Mouse (Mus musculus) neural tube, embryonic 15.5 days (tissue): ENCODE measurements around the gene Tenm3. TPM values are rescaled to one million over a fixed set of nuclear protein-coding genes. Genes with fewer than 3 reads are reported as not detected.

Source experiments
- ATAC-seq: fragments of 200-750 bp; cut with Nextera tagmentation; 2 replicates; pipeline ENCODE4 v1.8.0; 2017; ENCODE audit warnings: mild to moderate bottlenecking, moderate TSS enrichment, moderate library complexity; ENCODE audit not compliant: low FRiP score
- H3K27ac ChIP-seq: fragments of 300-500 bp; sonication (generic); replicated peaks from 2 replicates; pipeline ENCODE4 v1.5.1; 2015; ENCODE audit warnings: mild to moderate bottlenecking, inconsistent platforms
- H3K27me3 ChIP-seq: fragments of 300-500 bp; sonication (generic); replicated peaks from 2 replicates; pipeline ENCODE4 v1.6.1; 2015; ENCODE audit warnings: inconsistent platforms
- H3K36me3 ChIP-seq: fragments of 300-500 bp; sonication (generic); 2 replicates; pipeline ENCODE4 v1.6.1; 2015; ENCODE audit warnings: inconsistent platforms
- H3K4me1 ChIP-seq: fragments of 300-500 bp; sonication (generic); 2 replicates; pipeline ENCODE4 v1.6.1; 2015; ENCODE audit warnings: inconsistent platforms
- H3K4me2 ChIP-seq: fragments of 300-500 bp; sonication (generic); 2 replicates; pipeline ENCODE4 v1.6.1; 2015; ENCODE audit warnings: inconsistent platforms, mild to moderate bottlenecking, moderate library complexity
- H3K4me3 ChIP-seq: fragments of 300-500 bp; sonication (generic); replicated peaks from 2 replicates; pipeline ENCODE4 v1.5.1; 2015; ENCODE audit warnings: mild to moderate bottlenecking, inconsistent platforms
- H3K9ac ChIP-seq: fragments of 300-500 bp; sonication (generic); replicated peaks from 2 replicates; pipeline ENCODE4 v1.6.1; 2015; ENCODE audit warnings: mild to moderate bottlenecking, inconsistent platforms
- H3K9me3 ChIP-seq: fragments of 300-500 bp; sonication (generic); replicated peaks from 2 replicates; pipeline ENCODE4 v1.6.1; 2016; ENCODE audit warnings: inconsistent platforms
- WGBS: fragments of 180-500 bp; shearing (Covaris S2); methylation state at CpG from one replicate; pipeline ENCODE4 v1.1.7; 2015; ENCODE audit warnings: mixed read lengths; 5-methylcytosine and 5-hydroxymethylcytosine counted together
- polyA plus RNA-seq: library from polyadenylated mRNA; unstranded; fragments of >200 nt; fragmentation: Nextera tagmentation; extraction: Ambion mirVana; gene quantifications from 2 replicates; pipeline ENCODE4 v1.2.1, GENCODE M21; 2015

Gene Tenm3
- polyA plus RNA-seq, 1 experiment from 2014 or later = 37.7 TPM

DNA sequence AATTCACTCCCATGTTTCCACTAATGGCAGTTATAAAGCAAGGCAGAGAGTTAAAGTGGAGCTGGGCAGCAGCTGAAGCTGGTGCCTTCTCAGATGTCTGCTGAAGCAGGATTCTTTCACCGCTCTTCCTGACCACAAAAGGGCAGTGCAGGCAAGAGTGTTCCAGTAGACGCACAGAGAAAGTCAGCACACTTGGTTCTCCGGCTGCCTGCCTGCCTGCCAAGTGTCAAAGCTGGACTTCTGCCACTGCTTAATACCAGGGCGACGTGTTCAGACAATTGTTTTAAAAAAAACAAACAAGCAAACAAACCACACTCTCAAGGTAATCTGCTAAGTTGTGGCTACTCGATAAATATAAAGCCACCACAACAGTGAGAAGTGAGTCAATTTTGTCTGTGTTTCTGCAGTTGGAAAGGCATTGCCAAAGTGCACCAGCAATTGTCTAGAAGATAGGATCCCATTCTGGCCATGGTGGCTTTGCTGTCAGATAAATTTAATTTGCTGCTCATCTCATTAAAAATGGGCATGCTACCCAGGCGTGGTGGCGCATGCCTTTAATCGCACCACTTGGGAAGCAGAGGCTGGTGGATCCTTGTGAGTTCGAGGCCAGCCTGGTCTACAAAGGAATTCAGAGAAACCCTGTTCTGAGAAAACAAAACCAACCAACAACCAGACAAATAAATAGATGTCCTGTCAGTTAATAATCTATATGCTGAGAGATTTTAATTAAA, 152.9 kb downstream of the Tenm3 start:
- Histone ChIP-seq H3K9ac (no peak overlapping the region), H3K9me3 (no peaks in the 10 kb centered on the region), H3K4me3 (no peak overlapping the region), H3K27me3 (no peaks in the 10 kb centered on the region), H3K27ac (peak overlapping the region; percentile 45; the same call in 1 of the 2 replicates), H3K36me3 (no peaks in the 10 kb centered on the region), H3K4me2 (no peak overlapping the region), H3K4me1 (peaks cover 27% of the 10 kb centered on the region)
- ATAC-seq = peak; percentile 64; the same call in 1 of the 2 replicates
- WGBS = 50% methylated on average over 10 of the region's 10 CpGs

DNA sequence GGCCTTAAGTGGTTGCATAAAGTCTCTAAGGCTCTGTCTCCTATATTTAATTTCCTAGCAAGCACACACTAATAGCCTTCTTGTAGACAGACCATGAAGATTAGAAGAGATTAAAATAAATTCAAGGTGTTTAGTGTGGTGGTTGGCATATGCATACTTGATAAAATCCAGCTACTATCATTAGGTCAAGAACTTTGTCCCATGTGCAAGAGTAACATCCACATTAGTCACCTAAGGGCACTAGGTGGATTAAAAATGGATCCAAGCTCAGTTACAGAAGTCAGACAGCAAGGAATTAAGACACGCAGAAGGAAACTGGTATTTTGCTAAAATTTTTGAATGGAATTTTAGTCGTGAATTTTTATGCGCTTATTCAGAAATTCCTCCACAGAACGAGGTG, 155.0 kb downstream of the Tenm3 start:
- Histone ChIP-seq H3K9me3 (no peaks in the 10 kb centered on the region), H3K9ac (no peak overlapping the region), H3K4me3 (no peak overlapping the region), H3K4me1 (peaks cover 27% of the 10 kb centered on the region), H3K4me2 (no peak overlapping the region), H3K27me3 (no peaks in the 10 kb centered on the region), H3K36me3 (no peaks in the 10 kb centered on the region), H3K27ac (no peak overlapping the region)
- 78% methylated on average over 4 of the region's 4 CpGs for WGBS
- no peak for ATAC-seq

DNA sequence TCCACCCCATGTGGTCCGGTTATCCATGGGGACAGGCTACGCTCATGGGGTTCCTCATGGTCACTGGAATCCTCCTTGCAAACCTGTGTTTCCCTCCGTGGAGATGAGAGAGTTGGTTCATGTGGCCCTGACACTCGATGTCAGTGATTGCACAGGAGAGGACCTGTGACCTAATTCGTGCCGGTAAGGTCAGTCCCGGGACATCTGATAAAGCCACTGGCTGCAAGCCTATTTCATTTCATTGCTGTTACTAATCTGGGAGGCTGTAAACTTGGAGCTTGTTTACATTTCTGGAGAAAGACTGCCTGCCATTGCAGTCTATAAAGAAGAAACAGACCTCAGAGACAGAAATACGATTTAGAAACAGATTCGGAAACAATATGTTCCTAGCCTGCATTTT, 155.6 kb downstream of the Tenm3 start:
- Histone ChIP-seq H3K36me3 (no peaks in the 10 kb centered on the region), H3K27ac (no peak overlapping the region), H3K27me3 (no peaks in the 10 kb centered on the region), H3K4me3 (no peak overlapping the region), H3K9me3 (no peaks in the 10 kb centered on the region), H3K9ac (no peak overlapping the region), H3K4me1 (peaks cover 22% of the 10 kb centered on the region), H3K4me2 (no peak overlapping the region)
- WGBS = 61% methylated on average over 9 of the region's 9 CpGs
- no peak for ATAC-seq

DNA sequence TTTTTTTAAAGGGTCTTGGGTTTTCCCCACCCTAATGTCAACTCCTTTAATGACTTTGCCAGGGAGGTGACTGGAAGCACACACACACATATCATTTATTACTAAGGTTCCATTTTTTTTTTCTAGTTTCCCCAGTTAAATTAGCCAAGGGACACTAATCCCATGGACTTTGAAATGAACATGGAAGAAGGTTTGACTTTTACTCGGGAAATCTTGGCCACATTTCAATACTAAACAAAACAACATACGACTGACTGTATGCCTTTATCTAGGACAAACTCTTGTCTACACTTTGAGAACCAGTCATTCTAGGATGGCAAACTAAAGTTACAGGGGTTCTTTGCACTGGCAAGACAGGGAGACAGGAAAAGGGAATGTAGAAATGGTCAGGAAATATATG, 170.3 kb downstream of the Tenm3 start:
- no peak overlapping the region for H3K4me2 ChIP-seq
- H3K27ac ChIP-seq = no peak overlapping the region
- H3K27me3 ChIP-seq = no peaks in the 10 kb centered on the region
- H3K9me3 ChIP-seq = no peaks in the 10 kb centered on the region
- H3K9ac ChIP-seq = no peak overlapping the region
- ATAC-seq = no peak
- no peaks in the 10 kb centered on the region for H3K36me3 ChIP-seq
- 86% methylated on average over 2 of the region's 2 CpGs for WGBS
- H3K4me1 ChIP-seq = peaks cover 7% of the 10 kb centered on the region
- H3K4me3 ChIP-seq = no peak overlapping the region

DNA sequence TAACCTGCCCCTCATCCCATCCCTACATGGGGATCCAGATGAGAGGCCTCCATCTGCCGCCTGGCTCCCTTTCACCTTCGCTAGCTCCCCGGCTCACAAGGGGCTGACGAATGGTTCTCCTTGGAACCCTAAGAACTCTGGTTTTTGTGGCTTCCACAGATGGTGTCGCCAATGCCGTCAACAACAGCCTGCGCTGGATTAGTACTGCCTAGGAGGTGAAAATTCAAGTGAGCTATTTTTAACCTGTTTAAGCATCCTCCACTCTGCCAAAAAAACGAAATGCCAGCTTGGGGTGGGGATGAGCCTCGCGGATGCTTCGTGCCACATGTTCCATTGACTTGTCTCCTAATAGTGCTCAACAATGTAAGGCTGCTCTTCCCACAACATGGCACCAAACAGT, 171.3 kb downstream of the Tenm3 start:
- 80% methylated on average over 11 of the region's 11 CpGs for WGBS
- Histone ChIP-seq H3K9me3 (no peaks in the 10 kb centered on the region), H3K9ac (no peak overlapping the region)

DNA sequence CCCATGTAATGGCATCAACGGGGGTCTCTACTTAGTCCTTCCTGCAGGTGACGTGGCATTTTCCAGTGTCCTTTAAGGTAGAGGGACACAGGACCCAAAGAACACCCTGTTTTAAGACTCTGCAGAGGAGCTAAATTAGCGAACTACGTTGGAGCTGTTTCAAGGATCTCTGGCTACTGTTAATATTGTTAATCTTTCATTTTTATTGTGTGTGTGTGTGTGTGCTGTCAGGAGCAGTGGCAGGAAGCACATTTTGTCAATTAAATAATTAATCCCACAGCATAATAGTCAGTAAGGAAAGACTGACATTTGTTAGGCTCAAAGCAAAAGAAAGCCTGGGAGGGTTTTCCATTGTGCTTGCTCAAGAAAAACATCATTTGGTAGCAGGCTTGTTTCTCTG, 172.4 kb downstream of the Tenm3 start:
- Histone ChIP-seq H3K4me3 (no peak overlapping the region), H3K4me1 (peaks cover 7% of the 10 kb centered on the region), H3K4me2 (no peak overlapping the region), H3K9ac (no peak overlapping the region), H3K36me3 (no peaks in the 10 kb centered on the region), H3K27ac (no peak overlapping the region), H3K9me3 (no peaks in the 10 kb centered on the region), H3K27me3 (no peaks in the 10 kb centered on the region)
- ATAC-seq = no peak
- WGBS = 49% methylated on average over 4 of the region's 4 CpGs

More for the DNA sequence above, 171.3 kb downstream of the Tenm3 start:
- Histone ChIP-seq H3K36me3 (no peaks in the 10 kb centered on the region), H3K4me3 (no peak overlapping the region), H3K27me3 (no peaks in the 10 kb centered on the region), H3K4me1 (peaks cover 7% of the 10 kb centered on the region), H3K27ac (no peak overlapping the region), H3K4me2 (no peak overlapping the region)
- no peak for ATAC-seq

DNA sequence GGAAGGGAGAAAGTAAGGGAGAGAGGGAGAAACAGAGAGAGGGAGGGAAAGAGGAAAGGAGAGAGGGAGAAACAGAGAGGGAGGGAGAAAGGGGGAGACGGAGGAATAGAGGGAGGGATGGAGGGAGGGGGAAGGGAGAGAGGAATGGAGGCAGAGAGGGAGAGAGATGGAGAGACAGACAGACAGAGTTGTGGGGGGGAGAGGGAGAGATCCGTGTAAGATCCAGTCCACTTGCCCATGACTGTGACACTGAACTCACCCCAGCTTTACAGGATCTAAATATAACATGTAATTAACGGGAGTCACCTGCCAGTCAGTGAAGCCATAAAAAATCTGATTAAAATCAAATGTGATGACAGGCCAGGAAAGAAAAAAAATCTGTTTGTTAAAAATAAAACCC, 172.9 kb downstream of the Tenm3 start:
- no peak overlapping the region for H3K4me3 ChIP-seq
- no peak overlapping the region for H3K9ac ChIP-seq
- H3K9me3 ChIP-seq = no peaks in the 10 kb centered on the region
- no peaks in the 10 kb centered on the region for H3K36me3 ChIP-seq
- H3K4me2 ChIP-seq = no peak overlapping the region
- no peaks in the 10 kb centered on the region for H3K27me3 ChIP-seq
- peaks cover 7% of the 10 kb centered on the region for H3K4me1 ChIP-seq
- no peak overlapping the region for H3K27ac ChIP-seq
- 46% methylated on average over 3 of the region's 3 CpGs for WGBS
- no peak for ATAC-seq

DNA sequence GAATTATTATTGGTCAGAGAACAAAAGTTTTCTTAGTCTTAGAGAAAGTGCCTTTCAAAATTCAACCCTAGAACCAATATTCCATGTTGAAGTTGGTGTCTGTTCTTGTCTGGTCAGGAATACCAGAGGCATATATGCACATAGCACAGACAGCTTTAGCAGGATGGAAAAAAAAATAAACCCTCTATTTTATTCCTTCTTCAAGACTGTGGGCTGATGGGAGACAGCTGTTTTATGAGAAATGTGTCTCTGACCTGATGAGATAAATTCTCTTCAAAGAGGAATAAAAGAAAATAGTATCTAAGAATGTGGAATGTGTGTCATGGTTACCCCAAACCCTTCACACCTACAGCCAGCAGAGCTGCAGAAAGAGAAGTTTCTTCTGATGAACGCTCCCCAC, 173.4 kb downstream of the Tenm3 start:
- no peak for ATAC-seq
- Histone ChIP-seq H3K4me1 (peaks cover 7% of the 10 kb centered on the region), H3K27ac (no peak overlapping the region), H3K4me2 (no peak overlapping the region), H3K9me3 (no peaks in the 10 kb centered on the region), H3K4me3 (no peak overlapping the region), H3K9ac (no peak overlapping the region), H3K36me3 (no peaks in the 10 kb centered on the region), H3K27me3 (no peaks in the 10 kb centered on the region)
- WGBS = 74% methylated on average over 1 of the region's 1 CpGs

DNA sequence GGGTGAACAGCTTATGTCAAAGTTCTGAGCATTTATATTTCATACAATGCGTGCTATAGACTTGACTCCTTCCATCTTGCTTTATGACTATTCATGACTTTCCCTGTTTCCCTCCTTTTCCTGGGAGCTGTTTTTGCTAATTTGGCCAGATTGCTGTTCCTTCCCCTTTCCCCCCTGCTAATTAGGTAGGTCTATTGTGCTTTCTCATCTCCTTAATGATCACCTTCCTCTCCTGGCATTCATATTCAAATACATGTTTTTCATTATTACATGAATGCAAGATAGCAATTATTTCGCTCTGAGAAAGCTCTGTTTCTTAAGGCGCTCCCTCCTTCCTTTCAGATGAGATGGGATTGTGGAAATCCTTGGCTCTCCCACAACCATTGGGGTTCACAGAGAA, 178.6 kb downstream of the Tenm3 start:
- ATAC-seq = no peak
- Histone ChIP-seq H3K4me2 (no peak overlapping the region), H3K27me3 (no peaks in the 10 kb centered on the region), H3K4me1 (no peaks in the 10 kb centered on the region), H3K9ac (no peak overlapping the region), H3K4me3 (no peak overlapping the region), H3K9me3 (no peaks in the 10 kb centered on the region), H3K27ac (no peak overlapping the region), H3K36me3 (no peaks in the 10 kb centered on the region)
- WGBS = 92% methylated on average over 3 of the region's 3 CpGs

DNA sequence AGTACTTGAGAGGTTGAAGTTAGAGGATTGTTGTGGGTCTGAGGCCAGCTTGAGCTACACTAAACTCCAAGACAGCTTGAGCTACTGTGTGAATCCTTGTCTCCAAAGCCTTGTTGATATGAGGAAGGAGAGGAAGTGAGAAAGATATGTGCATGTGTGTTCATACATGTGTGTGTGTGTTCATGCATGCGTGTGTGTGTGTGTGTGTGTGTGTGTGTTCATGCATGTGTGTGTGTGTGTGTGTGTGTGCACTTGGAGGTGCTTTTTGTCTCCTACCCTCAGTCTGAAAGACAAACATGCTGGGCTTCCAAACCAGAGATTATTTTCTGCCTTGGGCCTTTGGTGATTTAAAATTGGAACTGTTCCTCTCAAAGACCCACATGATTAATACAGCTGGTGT, 184.5 kb downstream of the Tenm3 start:
- Histone ChIP-seq H3K4me1 (no peaks in the 10 kb centered on the region), H3K27ac (no peak overlapping the region; the same call in 1 of the 2 replicates), H3K36me3 (no peaks in the 10 kb centered on the region), H3K9ac (no peak overlapping the region), H3K9me3 (no peaks in the 10 kb centered on the region), H3K4me3 (no peak overlapping the region), H3K4me2 (no peak overlapping the region), H3K27me3 (no peaks in the 10 kb centered on the region)
- no peak for ATAC-seq
- 95% methylated on average over 1 of the region's 1 CpGs for WGBS

DNA sequence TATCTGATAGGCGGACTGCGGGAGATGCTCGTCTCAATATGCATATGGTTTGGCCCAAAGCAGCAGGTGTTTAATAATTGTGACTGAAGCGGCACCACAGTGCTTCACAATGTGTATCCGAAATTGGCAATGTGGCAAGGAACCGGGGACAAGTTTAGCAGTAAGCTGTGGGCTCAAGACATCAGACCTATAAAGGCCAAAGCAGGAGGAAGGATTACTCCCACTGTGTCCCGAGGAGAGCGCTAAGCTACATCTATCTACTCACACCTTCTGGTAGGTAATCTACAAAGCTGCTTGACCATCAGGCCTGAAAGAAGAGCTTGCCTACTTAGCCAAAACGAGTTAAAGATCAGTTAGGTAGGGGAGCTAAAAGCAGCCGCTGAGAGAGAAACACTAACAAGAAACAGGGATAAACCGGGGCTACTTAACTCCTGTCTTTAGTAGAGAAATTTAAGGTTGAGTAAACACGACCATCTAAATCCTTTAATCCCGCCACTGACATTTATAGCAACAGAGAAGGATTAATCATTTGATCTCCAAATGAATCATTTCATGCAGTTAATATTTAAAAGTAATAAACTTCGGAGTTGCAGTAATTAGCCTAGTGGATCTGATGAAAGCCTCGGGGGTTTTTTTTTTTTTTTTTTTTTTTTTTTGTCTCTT, 188.2 kb downstream of the Tenm3 start:
- H3K4me3 ChIP-seq = no peak overlapping the region
- 71% methylated on average over 15 of the region's 15 CpGs for WGBS
- H3K27me3 ChIP-seq = no peaks in the 10 kb centered on the region
- H3K36me3 ChIP-seq = no peaks in the 10 kb centered on the region
- ATAC-seq = no peak
- H3K9me3 ChIP-seq = no peaks in the 10 kb centered on the region
- H3K9ac ChIP-seq = no peak overlapping the region
- H3K27ac ChIP-seq = no peak overlapping the region
- H3K4me2 ChIP-seq = no peak overlapping the region
- H3K4me1 ChIP-seq = no peaks in the 10 kb centered on the region

DNA sequence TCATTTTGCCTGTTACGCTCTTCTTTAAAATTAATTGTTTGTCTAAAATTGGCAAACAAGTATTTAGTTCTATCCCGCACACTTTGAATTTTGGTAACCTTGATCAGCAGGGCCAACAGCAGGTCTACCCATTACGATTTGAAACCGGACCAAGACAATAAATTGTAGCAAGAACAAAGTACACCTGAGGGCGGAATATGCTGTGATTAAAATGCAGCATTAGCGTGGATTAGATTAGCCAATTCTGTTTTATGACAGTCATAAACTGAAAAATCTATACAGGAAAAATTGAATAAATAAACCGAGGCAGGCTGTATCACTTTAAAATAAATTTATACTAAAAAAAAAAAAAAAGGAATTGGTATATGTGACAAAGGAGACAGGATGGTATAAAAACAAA, 193.9 kb downstream of the Tenm3 start:
- WGBS = 60% methylated on average over 7 of the region's 7 CpGs
- no peak overlapping the region for H3K27ac ChIP-seq

More for the DNA sequence above, 193.9 kb downstream of the Tenm3 start:
- Histone ChIP-seq H3K27me3 (no peaks in the 10 kb centered on the region), H3K9ac (no peak overlapping the region), H3K4me3 (no peak overlapping the region), H3K36me3 (no peaks in the 10 kb centered on the region), H3K9me3 (no peaks in the 10 kb centered on the region), H3K4me2 (no peak overlapping the region), H3K4me1 (no peaks in the 10 kb centered on the region; the same call in 1 of the 2 replicates)
- ATAC-seq = no peak
